Mouse (Mus musculus): ENCODE results near the gene Tac4. TPM values are rescaled to one million over a fixed set of nuclear protein-coding genes. Genes with fewer than 3 reads are reported as not detected.

The Tac4 gene
- polyA plus RNA-seq, 1 experiment from 2014 or later = not detected

DNA sequence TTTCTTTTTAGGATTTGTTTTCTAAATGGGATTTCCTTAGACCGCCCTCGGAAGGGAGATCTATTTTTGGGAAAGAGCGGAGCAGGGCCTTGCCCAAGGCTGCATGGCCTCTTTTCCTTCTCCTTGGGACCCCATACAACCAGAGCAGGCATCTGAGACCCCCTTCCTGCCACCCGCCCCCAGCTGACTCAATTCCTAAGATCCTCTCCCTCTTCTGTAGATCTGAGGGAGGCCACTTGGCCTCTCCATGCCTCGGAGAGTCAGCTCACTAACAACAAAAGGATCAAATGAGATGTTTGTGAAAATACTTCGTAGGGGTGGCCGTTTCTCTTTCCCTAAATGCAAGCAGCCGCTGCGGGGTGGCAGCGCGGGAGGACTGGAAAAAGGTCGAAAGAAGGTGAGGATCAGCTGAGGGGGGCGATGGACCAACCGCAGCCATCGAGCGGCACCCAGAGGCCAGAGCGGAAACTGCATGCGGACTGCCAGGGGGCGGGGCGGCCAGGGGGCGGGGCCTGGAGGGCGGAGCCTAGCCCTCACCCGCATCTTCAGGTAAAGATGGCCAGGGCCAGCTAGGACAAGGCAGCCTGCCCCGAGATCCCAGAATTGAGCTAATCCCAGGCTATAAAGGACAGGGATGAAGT lies 29.5 kb upstream of the Tac4 start:
- DNase-seq (ENCODE audit: low spot score) = peak; percentile 56
- Histone ChIP-seq H3K4me1 (ENCODE audit: control insufficient read depth, insufficient read depth, low read length) (0 out of 2 replicates have a peak, but pooled peaks cover 3% of the 10 kb centered on the region), H3K27ac (ENCODE audit: low read depth, low read length) (no peak overlapping the region), H3K9ac (ENCODE audit: low read length) (no peak overlapping the region), H3K4me2 (ENCODE audit: low read length) (peak overlapping the region; percentile 26), H3K36me3 (ENCODE audit: control insufficient read depth, insufficient read depth, low read length) (no peaks in the 10 kb centered on the region), H3K4me3 (ENCODE audit: low read depth, low read length) (0 out of 2 replicates have a peak overlapping the region, but pooled peaks have one; percentile 2), H3K9me3 (replicated peaks; ENCODE audit: control insufficient read depth, low read length) (no peaks in the 10 kb centered on the region), H3K27me3 (replicated peaks; ENCODE audit: control insufficient read depth, insufficient read depth, low read length) (no peaks in the 10 kb centered on the region)
- 8% methylated on average over 24 of the region's 24 CpGs for WGBS
- peak; percentile 67; the same call in 1 of the 2 replicates for ATAC-seq

GRCm38 (mm10) chr11:95232329-95232696 lies 29.0 kb upstream of the Tac4 start:
- no peaks in the 10 kb centered on the region for H3K27me3 ChIP-seq (replicated peaks; ENCODE audit: control insufficient read depth, insufficient read depth, low read length)
- peak overlapping the region; percentile 26; the same call in 1 of the 2 replicates for H3K4me2 ChIP-seq (ENCODE audit: low read length)
- H3K36me3 ChIP-seq (ENCODE audit: control insufficient read depth, insufficient read depth, low read length) = no peaks in the 10 kb centered on the region
- 0 out of 2 replicates have a peak overlapping the region, but pooled peaks have one; percentile 2 for H3K4me3 ChIP-seq (ENCODE audit: low read depth, low read length)
- H3K9ac ChIP-seq (ENCODE audit: low read length) = no peak overlapping the region
- H3K27ac ChIP-seq (ENCODE audit: low read depth, low read length) = no peak overlapping the region
- 0 out of 2 replicates have a peak, but pooled peaks cover 3% of the 10 kb centered on the region for H3K4me1 ChIP-seq (ENCODE audit: control insufficient read depth, insufficient read depth, low read length)
- 43% methylated on average over 6 of the region's 6 CpGs for WGBS
- DNase-seq (ENCODE audit: low spot score) (no peak), ATAC-seq (no peak)
- no peaks in the 10 kb centered on the region for H3K9me3 ChIP-seq (replicated peaks; ENCODE audit: control insufficient read depth, low read length)

- Histone ChIP-seq H3K27ac (ENCODE audit: low read depth, low read length) (no peak overlapping the region), H3K36me3 (ENCODE audit: control insufficient read depth, insufficient read depth, low read length) (no peaks in the 10 kb centered on the region), H3K9ac (ENCODE audit: low read length) (no peak overlapping the region), H3K27me3 (replicated peaks; ENCODE audit: control insufficient read depth, insufficient read depth, low read length) (no peaks in the 10 kb centered on the region), H3K4me1 (ENCODE audit: control insufficient read depth, insufficient read depth, low read length) (no peaks in the 10 kb centered on the region), H3K9me3 (replicated peaks; ENCODE audit: control insufficient read depth, low read length) (no peaks in the 10 kb centered on the region), H3K4me2 (ENCODE audit: low read length) (no peak overlapping the region), H3K4me3 (ENCODE audit: low read depth, low read length) (no peak overlapping the region)
- DNase-seq (ENCODE audit: low spot score) = no peak
- 81% methylated on average over 6 of the region's 6 CpGs for WGBS
- no peak for ATAC-seq
Measured at GRCm38 (mm10) chr11:95238477-95238876, 22.9 kb upstream of the Tac4 start.

DNA sequence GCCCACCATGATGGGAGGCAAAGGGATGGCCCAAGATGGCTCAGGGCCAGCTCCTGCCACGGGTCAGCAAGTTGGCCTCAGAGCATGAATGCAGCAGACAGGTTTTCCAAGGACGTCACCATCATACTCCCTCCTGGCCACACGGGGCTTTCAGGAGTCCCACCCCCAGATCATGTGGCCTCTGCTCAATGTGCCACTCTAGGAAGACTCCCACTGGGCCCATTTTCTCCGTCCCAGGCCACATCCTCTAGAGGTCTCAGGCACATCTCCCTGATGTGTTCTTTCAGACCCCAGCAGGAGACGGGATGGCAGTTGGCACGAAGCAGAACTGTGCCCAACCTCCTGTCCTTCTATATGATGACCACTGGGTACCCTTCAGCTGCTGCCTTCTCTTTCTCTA lies 18.7 kb upstream of the Tac4 start:
- no peak overlapping the region for H3K4me2 ChIP-seq (ENCODE audit: low read length)
- no peaks in the 10 kb centered on the region for H3K9me3 ChIP-seq (replicated peaks; ENCODE audit: control insufficient read depth, low read length)
- no peak overlapping the region for H3K9ac ChIP-seq (ENCODE audit: low read length)
- no peak overlapping the region for H3K27ac ChIP-seq (ENCODE audit: low read depth, low read length)
- no peak overlapping the region for H3K4me3 ChIP-seq (ENCODE audit: low read depth, low read length)
- H3K27me3 ChIP-seq (replicated peaks; ENCODE audit: control insufficient read depth, insufficient read depth, low read length) = no peaks in the 10 kb centered on the region
- ATAC-seq = no peak
- peaks cover 4% of the 10 kb centered on the region; the same call in 1 of the 2 replicates for H3K4me1 ChIP-seq (ENCODE audit: control insufficient read depth, insufficient read depth, low read length)
- 70% methylated on average over 6 of the region's 6 CpGs for WGBS
- no peak for DNase-seq (ENCODE audit: low spot score)
- H3K36me3 ChIP-seq (ENCODE audit: control insufficient read depth, insufficient read depth, low read length) = no peaks in the 10 kb centered on the region

DNA sequence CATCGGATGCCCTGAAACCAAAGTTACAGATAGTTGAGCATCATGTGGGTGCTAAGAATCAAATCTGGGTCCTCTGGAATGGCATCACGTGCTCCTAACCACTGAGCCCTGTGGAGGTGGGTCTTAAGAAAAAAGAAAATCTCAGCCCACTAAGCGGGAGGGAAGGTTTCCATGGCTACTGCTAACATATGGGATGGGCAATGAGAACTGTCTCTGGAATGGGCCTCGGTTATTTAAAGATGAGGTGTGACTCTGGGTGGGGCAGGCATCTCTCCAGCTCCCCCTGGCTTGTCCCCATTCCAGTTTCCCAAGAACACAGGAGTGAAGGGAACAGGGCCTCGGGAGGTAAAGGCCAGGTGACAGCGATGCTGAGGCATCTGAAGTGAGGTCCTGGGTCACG lies 15.9 kb upstream of the Tac4 start:
- Histone ChIP-seq H3K4me1 (ENCODE audit: control insufficient read depth, insufficient read depth, low read length) (peaks cover 4% of the 10 kb centered on the region; the same call in 1 of the 2 replicates), H3K27ac (ENCODE audit: low read depth, low read length) (no peak overlapping the region), H3K27me3 (replicated peaks; ENCODE audit: control insufficient read depth, insufficient read depth, low read length) (no peaks in the 10 kb centered on the region), H3K9ac (ENCODE audit: low read length) (no peak overlapping the region), H3K4me2 (ENCODE audit: low read length) (no peak overlapping the region), H3K4me3 (ENCODE audit: low read depth, low read length) (no peak overlapping the region), H3K36me3 (ENCODE audit: control insufficient read depth, insufficient read depth, low read length) (no peaks in the 10 kb centered on the region), H3K9me3 (replicated peaks; ENCODE audit: control insufficient read depth, low read length) (no peaks in the 10 kb centered on the region)
- DNase-seq (ENCODE audit: low spot score) (no peak), ATAC-seq (no peak)
- WGBS = 75% methylated on average over 7 of the region's 7 CpGs

- no peak overlapping the region for H3K4me2 ChIP-seq (ENCODE audit: low read length)
- 14% methylated on average over 14 of the region's 14 CpGs for WGBS
- DNase-seq (ENCODE audit: low spot score) = peak; percentile 27
Measured at GRCm38 (mm10) chr11:95247065-95247464, 14.3 kb upstream of the Tac4 start.

DNA sequence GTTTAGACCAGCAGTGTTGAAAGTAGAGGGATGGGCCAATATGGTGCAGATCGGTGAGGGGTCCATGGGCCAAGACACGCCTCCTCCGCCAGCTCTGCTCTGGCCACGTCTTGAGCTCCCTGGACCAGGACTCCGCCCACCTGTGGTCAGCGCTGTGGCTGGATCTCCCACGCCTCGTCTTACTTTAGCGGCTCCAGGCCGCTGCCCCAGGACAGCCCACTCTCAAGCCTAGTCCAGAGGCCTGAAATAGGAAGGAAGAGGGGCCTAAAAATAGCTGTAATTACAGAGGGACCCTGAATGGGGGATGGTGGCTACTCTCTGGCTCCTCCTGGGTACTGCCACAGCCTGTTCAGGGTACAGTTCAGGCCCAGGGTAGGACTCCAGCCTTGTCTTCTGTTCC lies 11.2 kb upstream of the Tac4 start:
- no peak overlapping the region for H3K4me3 ChIP-seq (ENCODE audit: low read depth, low read length)
- H3K27ac ChIP-seq (ENCODE audit: low read depth, low read length) = no peak overlapping the region
- ATAC-seq (no peak), DNase-seq (ENCODE audit: low spot score) (no peak)
- H3K4me1 ChIP-seq (ENCODE audit: control insufficient read depth, insufficient read depth, low read length) = peaks cover 4% of the 10 kb centered on the region; the same call in 1 of the 2 replicates
- no peaks in the 10 kb centered on the region for H3K27me3 ChIP-seq (replicated peaks; ENCODE audit: control insufficient read depth, insufficient read depth, low read length)
- H3K9ac ChIP-seq (ENCODE audit: low read length) = no peak overlapping the region
- 42% methylated on average over 10 of the region's 10 CpGs for WGBS
- H3K4me2 ChIP-seq (ENCODE audit: low read length) = no peak overlapping the region
- H3K36me3 ChIP-seq (ENCODE audit: control insufficient read depth, insufficient read depth, low read length) = no peaks in the 10 kb centered on the region
- H3K9me3 ChIP-seq (replicated peaks; ENCODE audit: control insufficient read depth, low read length) = no peaks in the 10 kb centered on the region

More at GRCm38 (mm10) chr11:95247065-95247464, 14.3 kb upstream of the Tac4 start:
- Histone ChIP-seq H3K4me1 (ENCODE audit: control insufficient read depth, insufficient read depth, low read length) (peaks cover 4% of the 10 kb centered on the region; the same call in 1 of the 2 replicates), H3K27ac (ENCODE audit: low read depth, low read length) (no peak overlapping the region), H3K27me3 (replicated peaks; ENCODE audit: control insufficient read depth, insufficient read depth, low read length) (no peaks in the 10 kb centered on the region), H3K4me3 (ENCODE audit: low read depth, low read length) (no peak overlapping the region), H3K36me3 (ENCODE audit: control insufficient read depth, insufficient read depth, low read length) (no peaks in the 10 kb centered on the region), H3K9ac (ENCODE audit: low read length) (no peak overlapping the region), H3K9me3 (replicated peaks; ENCODE audit: control insufficient read depth, low read length) (no peaks in the 10 kb centered on the region)
- ATAC-seq = no peak

GRCm38 (mm10) chr11:95251295-95251694 lies 10.0 kb upstream of the Tac4 start:
- ATAC-seq (peak; percentile 61; the same call in 1 of the 2 replicates), DNase-seq (ENCODE audit: low spot score) (peak; percentile 81)
- 4% methylated on average over 11 of the region's 11 CpGs for WGBS
- H3K4me3 ChIP-seq (ENCODE audit: low read depth, low read length) = no peak overlapping the region
- H3K27ac ChIP-seq (ENCODE audit: low read depth, low read length) = no peak overlapping the region
- no peaks in the 10 kb centered on the region for H3K9me3 ChIP-seq (replicated peaks; ENCODE audit: control insufficient read depth, low read length)
- H3K36me3 ChIP-seq (ENCODE audit: control insufficient read depth, insufficient read depth, low read length) = no peaks in the 10 kb centered on the region
- H3K4me1 ChIP-seq (ENCODE audit: control insufficient read depth, insufficient read depth, low read length) = peaks cover 4% of the 10 kb centered on the region; the same call in 1 of the 2 replicates
- H3K27me3 ChIP-seq (replicated peaks; ENCODE audit: control insufficient read depth, insufficient read depth, low read length) = no peaks in the 10 kb centered on the region
- 0 out of 2 replicates have a peak overlapping the region, but pooled peaks have one; percentile 14 for H3K9ac ChIP-seq (ENCODE audit: low read length)
- no peak overlapping the region for H3K4me2 ChIP-seq (ENCODE audit: low read length)

- H3K27me3 ChIP-seq (replicated peaks; ENCODE audit: control insufficient read depth, insufficient read depth, low read length) = no peaks in the 10 kb centered on the region
- H3K4me3 ChIP-seq (ENCODE audit: low read depth, low read length) = no peak overlapping the region
- ATAC-seq (no peak), DNase-seq (ENCODE audit: low spot score) (no peak)
- H3K4me2 ChIP-seq (ENCODE audit: low read length) = no peak overlapping the region
- 85% methylated on average over 6 of the region's 6 CpGs for WGBS
- peaks cover 2% of the 10 kb centered on the region; the same call in 1 of the 2 replicates for H3K4me1 ChIP-seq (ENCODE audit: control insufficient read depth, insufficient read depth, low read length)
- H3K9ac ChIP-seq (ENCODE audit: low read length) = no peak overlapping the region
- no peaks in the 10 kb centered on the region for H3K36me3 ChIP-seq (ENCODE audit: control insufficient read depth, insufficient read depth, low read length)
- no peak overlapping the region for H3K27ac ChIP-seq (ENCODE audit: low read depth, low read length)
- no peaks in the 10 kb centered on the region for H3K9me3 ChIP-seq (replicated peaks; ENCODE audit: control insufficient read depth, low read length)
Measured at GRCm38 (mm10) chr11:95252104-95252503, 9.2 kb upstream of the Tac4 start.
